Mouse (Mus musculus) midbrain, embryonic 15.5 days (tissue): ENCODE measurements around the gene Trim56. TPM values are rescaled to one million over a fixed set of nuclear protein-coding genes. Genes with fewer than 3 reads are reported as not detected.
A peak's percentile ranks its signal among the peaks of the same experiment; 100 is the strongest.
"Not testable (repeated sequence)": the region's sequence is repeated elsewhere in the genome, so short reads cannot be mapped to it uniquely, and the experiment has no call there.

Experiments used
- ATAC-seq: fragments of 200-750 bp; cut with Nextera tagmentation; replicated peaks from 2 replicates; pipeline ENCODE4 v1.8.0; 2017; ENCODE audit warnings: moderate TSS enrichment
- H3K27ac ChIP-seq: fragments of 300-500 bp; sonication (generic); 2 replicates; pipeline ENCODE4 v1.5.1; 2015; ENCODE audit warnings: mild to moderate bottlenecking, inconsistent platforms
- H3K27me3 ChIP-seq: fragments of 300-500 bp; sonication (generic); replicated peaks from 2 replicates; pipeline ENCODE4 v1.6.1; 2015; ENCODE audit warnings: inconsistent platforms
- H3K36me3 ChIP-seq: fragments of 300-500 bp; sonication (generic); replicated peaks from 2 replicates; pipeline ENCODE4 v1.6.1; 2015; ENCODE audit warnings: inconsistent platforms
- H3K4me1 ChIP-seq: fragments of 300-500 bp; sonication (generic); 2 replicates; pipeline ENCODE4 v1.6.1; 2015; ENCODE audit warnings: inconsistent platforms
- H3K4me2 ChIP-seq: fragments of 300-500 bp; sonication (generic); 2 replicates; pipeline ENCODE4 v1.6.1; 2015; ENCODE audit warnings: inconsistent platforms, mild to moderate bottlenecking, moderate library complexity
- H3K4me3 ChIP-seq: fragments of 300-500 bp; sonication (generic); 2 replicates; pipeline ENCODE4 v1.5.1; 2015; ENCODE audit warnings: mild to moderate bottlenecking, inconsistent platforms
- H3K9ac ChIP-seq: fragments of 300-500 bp; sonication (generic); 2 replicates; pipeline ENCODE4 v1.6.1; 2015; ENCODE audit warnings: mild to moderate bottlenecking, inconsistent platforms
- H3K9me3 ChIP-seq: fragments of 300-500 bp; sonication (generic); 2 replicates; pipeline ENCODE4 v1.6.1; 2016; ENCODE audit warnings: inconsistent platforms
- WGBS: fragments of 180-500 bp; shearing (Covaris S2); methylation state at CpG from one replicate; pipeline ENCODE4 v1.1.7; 2015; ENCODE audit warnings: mixed read lengths; 5-methylcytosine and 5-hydroxymethylcytosine counted together
- polyA plus RNA-seq: library from polyadenylated mRNA; unstranded; fragments of >200 nt; fragmentation: Nextera tagmentation; extraction: Ambion mirVana; gene quantifications from 2 replicates; pipeline ENCODE4 v1.2.1, GENCODE M21; 2015

The Trim56 gene
- 1.9 and 2.5 TPM in 2 replicates for polyA plus RNA-seq

DNA sequence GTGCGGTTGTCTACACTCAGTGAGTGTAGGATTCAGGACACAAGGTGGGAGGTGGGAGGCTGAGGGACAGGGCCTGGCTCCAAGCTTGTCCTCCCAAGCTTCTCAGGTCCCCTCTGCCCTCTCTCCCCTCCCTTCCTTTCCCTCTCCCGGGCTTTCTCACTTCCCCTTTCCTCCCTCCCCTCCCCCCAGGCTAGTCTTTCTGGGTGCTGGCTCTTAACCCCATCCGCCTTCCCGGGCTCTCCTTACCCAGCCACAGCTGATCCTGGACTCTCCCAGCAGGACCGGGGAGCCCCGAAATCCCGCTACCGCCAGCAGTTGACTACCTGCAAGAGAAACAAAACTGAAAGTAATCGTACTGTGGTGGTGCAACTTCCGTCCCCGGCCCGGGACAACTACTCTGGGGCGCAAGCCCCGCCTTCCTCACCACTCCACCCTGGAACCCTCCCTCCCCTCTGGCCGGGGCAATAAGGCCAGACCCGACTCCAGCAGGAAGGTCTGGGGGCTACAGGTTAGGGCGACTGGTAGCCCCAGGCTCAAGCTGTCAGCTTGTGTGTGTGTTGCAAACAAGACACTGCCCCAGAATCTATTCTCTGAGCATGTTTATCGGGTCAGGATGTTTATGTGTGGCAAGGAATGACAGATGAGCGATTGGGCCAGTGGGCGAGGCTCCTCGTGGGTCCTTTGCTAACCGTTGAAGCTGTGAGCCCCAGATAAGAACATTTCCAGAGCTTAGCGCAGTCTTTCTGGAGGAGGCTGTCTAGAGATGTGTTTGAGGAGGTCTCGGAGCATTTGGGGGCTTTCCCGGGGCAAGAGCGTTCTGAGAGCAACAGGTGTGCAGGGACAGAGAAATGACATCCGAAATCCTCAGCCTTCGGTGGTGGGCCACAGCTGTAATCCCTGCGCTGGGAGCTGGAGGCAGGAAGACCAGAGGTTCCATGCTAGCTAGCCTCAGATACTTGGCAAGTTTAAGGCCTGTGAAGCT is at the start of gene Trim56:
Gene Trim56, minus strand, starts transcription at position 344 of the 982 bp plus-strand sequence.
- WGBS = 12% methylated on average over 29 of the region's 29 CpGs
- ATAC-seq = no peak
- Histone ChIP-seq H3K27me3 (no peaks in the 10 kb centered on the region), H3K9ac (peak within 1 kb of the TSS; percentile 31; the same call in 1 of the 2 replicates), H3K4me3 (peak within 1 kb of the TSS; percentile 35), H3K9me3 (no peaks in the 10 kb centered on the region), H3K36me3 (no peaks in the 10 kb centered on the region), H3K4me1 (peaks cover 13% of the 10 kb centered on the region), H3K27ac (no peak within 1 kb of the TSS), H3K4me2 (peak within 1 kb of the TSS; percentile 49)

DNA sequence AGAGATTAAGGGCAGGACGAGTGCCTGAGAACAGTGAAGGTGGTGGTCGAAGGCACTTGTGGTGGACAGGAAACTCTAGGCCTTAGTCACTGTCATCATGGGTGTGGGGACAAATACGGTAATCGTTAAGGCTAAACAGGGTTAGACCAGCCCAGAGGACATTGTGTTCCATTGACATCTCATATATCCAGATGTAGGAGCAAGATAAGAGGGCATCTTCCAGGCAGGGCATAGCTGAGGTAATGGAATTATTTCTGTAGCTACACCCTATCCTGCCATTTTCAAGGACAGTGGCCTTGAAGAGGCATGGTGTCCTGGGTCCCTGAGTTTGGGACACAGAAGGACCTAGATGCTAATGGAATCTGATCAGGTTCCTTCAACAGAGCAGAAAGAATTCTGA is 45.8 kb upstream of the Trim56 start:
- Histone ChIP-seq H3K4me2 (no peak overlapping the region), H3K27ac (no peak overlapping the region), H3K4me1 (no peaks in the 10 kb centered on the region), H3K4me3 (no peak overlapping the region), H3K9ac (no peak overlapping the region), H3K36me3 (no peaks in the 10 kb centered on the region), H3K9me3 (no peaks in the 10 kb centered on the region), H3K27me3 (no peaks in the 10 kb centered on the region)
- 65% methylated on average over 4 of the region's 4 CpGs for WGBS
- no peak for ATAC-seq

DNA sequence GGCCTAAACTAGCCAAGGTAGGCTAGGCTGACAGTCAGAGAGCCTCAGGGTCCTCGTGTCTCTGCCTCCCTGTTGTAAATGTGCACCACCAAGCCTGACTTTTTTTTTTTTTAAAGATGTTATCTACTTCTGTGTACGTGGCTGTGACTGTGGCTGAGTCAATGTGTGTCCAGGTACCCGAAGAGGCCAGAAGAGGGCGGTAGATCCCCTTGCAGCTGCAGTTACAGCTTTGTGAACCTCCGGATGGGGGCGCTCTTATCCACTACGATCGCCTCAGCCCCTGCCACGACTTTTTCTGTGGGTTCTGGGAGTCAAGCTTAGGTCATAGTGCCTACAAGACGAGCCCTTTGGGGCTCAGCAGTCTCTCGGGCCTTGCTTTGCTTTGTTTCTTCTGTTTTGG is 43.5 kb upstream of the Trim56 start:
- no peak for ATAC-seq
- H3K4me2 ChIP-seq = no peak overlapping the region

DNA sequence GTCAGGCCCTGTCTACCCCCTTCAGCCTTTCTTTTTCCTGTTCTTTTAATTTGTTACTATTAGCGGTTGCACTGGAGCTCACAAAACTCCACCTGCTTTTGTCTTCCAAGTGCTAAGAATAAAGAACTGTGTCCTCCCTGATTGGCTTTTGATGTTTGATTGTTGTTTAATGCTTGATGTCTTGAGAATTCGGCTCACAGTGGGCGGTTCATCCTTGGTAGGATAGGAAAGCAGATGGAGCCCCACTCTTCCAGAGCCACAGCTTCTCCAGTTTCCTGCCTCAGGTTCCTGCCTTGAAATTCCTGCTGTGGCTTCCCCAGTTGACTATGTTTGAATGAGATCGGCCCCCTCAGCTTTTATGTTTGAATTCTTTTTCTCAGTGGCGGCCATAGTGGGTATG is 37.3 kb upstream of the Trim56 start:
- no peaks in the 10 kb centered on the region for H3K36me3 ChIP-seq
- H3K4me3 ChIP-seq = no peak overlapping the region
- no peaks in the 10 kb centered on the region; the same call in 1 of the 2 replicates for H3K9me3 ChIP-seq
- WGBS = 94% methylated on average over 5 of the region's 5 CpGs
- no peak overlapping the region for H3K27ac ChIP-seq
- H3K9ac ChIP-seq = no peak overlapping the region
- H3K4me1 ChIP-seq = no peaks in the 10 kb centered on the region
- ATAC-seq = no peak
- H3K4me2 ChIP-seq = no peak overlapping the region
- no peaks in the 10 kb centered on the region for H3K27me3 ChIP-seq

More for the DNA sequence above, 43.5 kb upstream of the Trim56 start:
- Histone ChIP-seq H3K9me3 (no peaks in the 10 kb centered on the region), H3K4me1 (no peaks in the 10 kb centered on the region), H3K36me3 (no peaks in the 10 kb centered on the region), H3K4me3 (no peak overlapping the region), H3K27me3 (no peaks in the 10 kb centered on the region), H3K9ac (no peak overlapping the region), H3K27ac (no peak overlapping the region)
- WGBS = 32% methylated on average over 11 of the region's 11 CpGs

DNA sequence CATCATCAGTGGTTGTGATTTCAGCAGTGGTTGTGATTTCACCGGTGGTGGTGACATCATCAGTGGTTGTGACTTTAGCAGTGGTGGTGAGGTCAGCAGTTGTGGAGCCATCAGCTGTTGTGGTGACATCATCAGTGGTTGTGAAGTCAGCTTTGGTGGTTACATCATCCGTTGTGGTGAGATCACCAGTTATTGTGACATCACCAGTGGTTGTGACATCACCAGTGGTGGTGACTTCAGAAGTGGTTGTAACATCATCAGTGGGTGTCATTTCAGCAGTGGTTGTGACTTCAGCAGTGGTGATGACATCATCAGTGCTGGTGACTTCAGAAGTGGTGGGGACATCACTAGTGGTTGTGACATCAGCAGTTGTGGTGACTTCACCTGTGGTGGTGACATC is 36.6 kb upstream of the Trim56 start:
- no peaks in the 10 kb centered on the region; the same call in 1 of the 2 replicates for H3K9me3 ChIP-seq
- 54% methylated on average over 2 of the region's 2 CpGs for WGBS
- no peak overlapping the region for H3K4me3 ChIP-seq
- no peak overlapping the region for H3K4me2 ChIP-seq
- H3K27me3 ChIP-seq = no peaks in the 10 kb centered on the region
- ATAC-seq = no peak
- H3K27ac ChIP-seq = no peak overlapping the region
- no peak overlapping the region for H3K9ac ChIP-seq
- no peaks in the 10 kb centered on the region for H3K36me3 ChIP-seq
- H3K4me1 ChIP-seq = no peaks in the 10 kb centered on the region

DNA sequence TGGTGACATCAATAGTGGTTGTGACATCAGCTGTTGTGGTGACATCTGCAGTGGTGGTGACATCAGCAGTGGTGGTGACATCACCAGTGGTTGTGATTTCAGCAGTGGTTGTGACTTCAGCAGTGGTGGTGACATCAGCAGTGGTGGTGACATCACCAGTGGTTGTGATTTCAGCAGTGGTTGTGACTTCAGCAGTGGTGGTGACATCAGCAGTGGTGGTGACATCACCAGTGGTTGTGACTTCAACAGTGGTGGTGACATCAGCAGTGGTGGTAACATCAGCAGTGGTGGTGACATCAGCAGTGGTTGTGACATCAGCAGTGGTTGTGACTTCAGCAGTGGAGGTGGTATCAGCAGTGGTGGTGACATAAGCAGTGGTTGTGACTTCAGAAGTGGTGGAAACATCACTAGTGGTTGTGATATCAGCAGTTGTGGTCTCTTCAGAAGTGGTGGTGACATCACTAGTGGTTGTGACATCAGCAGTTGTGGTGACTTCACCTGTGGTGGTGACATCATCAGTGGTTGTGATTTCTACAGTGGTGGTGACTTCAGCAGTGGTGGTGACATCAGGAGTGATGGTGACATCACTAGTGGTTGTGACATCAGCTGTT is 33.4 kb upstream of the Trim56 start, which contains the start of gene Muc3:
Gene Muc3, minus strand, starts transcription at position 51 of the 611 bp plus-strand sequence.
- not testable (repeated sequence) for ATAC-seq, H3K9ac ChIP-seq, H3K36me3 ChIP-seq, H3K27me3 ChIP-seq, H3K27ac ChIP-seq, H3K4me3 ChIP-seq, H3K9me3 ChIP-seq, H3K4me1 ChIP-seq, H3K4me2 ChIP-seq

DNA sequence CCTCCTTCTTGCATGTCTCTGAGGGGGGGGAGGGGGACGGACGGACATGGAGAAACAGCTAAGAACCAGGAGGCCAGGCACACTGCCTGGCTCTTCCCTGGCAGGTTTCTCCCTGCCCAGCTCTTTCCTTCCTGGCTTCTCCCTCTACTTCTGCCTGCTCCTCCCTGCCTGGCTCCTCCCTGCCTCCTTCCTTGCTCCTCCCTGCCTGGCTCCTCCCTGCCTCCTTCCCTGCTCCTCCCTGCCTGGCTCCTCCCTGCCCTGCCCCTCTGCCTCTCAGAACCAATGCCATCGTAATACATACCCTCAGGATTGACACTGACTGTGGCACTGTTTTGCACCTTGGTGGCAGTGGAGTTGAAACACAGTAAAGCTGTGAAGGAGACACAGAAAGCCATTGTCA is 24.8 kb upstream of the Trim56 start:
- no peak overlapping the region for H3K4me3 ChIP-seq
- H3K9ac ChIP-seq = no peak overlapping the region
- no peak overlapping the region for H3K4me2 ChIP-seq
- ATAC-seq = no peak
- H3K36me3 ChIP-seq = no peaks in the 10 kb centered on the region
- H3K9me3 ChIP-seq = no peaks in the 10 kb centered on the region
- H3K27me3 ChIP-seq = no peaks in the 10 kb centered on the region
- H3K4me1 ChIP-seq = no peaks in the 10 kb centered on the region
- WGBS = 43% methylated on average over 3 of the region's 3 CpGs
- H3K27ac ChIP-seq = no peak overlapping the region

DNA sequence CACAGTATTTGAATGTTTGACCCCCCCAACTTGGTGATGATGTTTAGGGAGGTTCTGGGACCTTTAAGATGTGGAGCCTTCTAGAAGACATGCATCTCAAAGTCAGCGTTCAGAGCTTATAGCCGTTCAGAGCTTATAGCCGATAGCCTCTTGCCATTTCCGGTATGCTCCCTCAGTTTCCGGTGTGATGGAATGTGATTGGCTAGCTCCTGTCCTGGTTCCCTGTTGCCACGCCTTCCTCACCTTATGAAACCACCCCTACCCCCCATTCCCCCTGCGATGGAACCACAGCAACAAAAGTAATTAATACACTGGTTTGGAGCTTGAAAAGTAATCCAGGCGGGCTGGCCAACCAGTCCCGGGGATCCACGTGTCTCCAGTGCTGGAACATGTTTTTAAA is 23.0 kb upstream of the Trim56 start:
- Histone ChIP-seq H3K27me3 (no peaks in the 10 kb centered on the region), H3K9ac (no peak overlapping the region), H3K4me2 (no peak overlapping the region), H3K27ac (no peak overlapping the region), H3K9me3 (no peaks in the 10 kb centered on the region), H3K36me3 (no peaks in the 10 kb centered on the region), H3K4me3 (no peak overlapping the region), H3K4me1 (no peaks in the 10 kb centered on the region)
- no peak for ATAC-seq
- WGBS = 91% methylated on average over 10 of the region's 10 CpGs

DNA sequence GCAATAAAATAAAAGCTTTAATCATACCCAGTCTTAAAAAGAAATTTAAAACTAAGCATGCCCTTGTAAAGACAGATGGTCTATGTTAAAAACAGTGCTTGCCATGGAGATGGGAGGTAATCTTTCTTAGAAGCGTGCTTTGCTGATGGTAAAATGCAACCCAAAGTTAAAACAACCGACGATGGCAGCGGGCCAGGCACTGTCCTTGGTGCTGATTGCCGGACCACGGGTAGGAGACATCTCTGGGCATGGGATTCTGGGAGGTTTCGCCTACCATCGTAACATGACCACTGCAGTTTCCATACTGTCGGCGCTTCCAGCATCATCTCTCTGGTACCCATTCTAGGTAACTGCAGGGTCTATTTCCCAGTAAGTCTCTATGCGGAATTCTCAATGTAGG is 18.9 kb upstream of the Trim56 start:
- H3K36me3 ChIP-seq = no peaks in the 10 kb centered on the region
- no peak for ATAC-seq
- WGBS = 44% methylated on average over 11 of the region's 11 CpGs
- H3K9me3 ChIP-seq = no peaks in the 10 kb centered on the region
- no peak overlapping the region for H3K9ac ChIP-seq
- H3K27ac ChIP-seq = no peak overlapping the region
- H3K4me1 ChIP-seq = no peaks in the 10 kb centered on the region
- no peaks in the 10 kb centered on the region for H3K27me3 ChIP-seq
- H3K4me3 ChIP-seq = no peak overlapping the region
- H3K4me2 ChIP-seq = no peak overlapping the region

DNA sequence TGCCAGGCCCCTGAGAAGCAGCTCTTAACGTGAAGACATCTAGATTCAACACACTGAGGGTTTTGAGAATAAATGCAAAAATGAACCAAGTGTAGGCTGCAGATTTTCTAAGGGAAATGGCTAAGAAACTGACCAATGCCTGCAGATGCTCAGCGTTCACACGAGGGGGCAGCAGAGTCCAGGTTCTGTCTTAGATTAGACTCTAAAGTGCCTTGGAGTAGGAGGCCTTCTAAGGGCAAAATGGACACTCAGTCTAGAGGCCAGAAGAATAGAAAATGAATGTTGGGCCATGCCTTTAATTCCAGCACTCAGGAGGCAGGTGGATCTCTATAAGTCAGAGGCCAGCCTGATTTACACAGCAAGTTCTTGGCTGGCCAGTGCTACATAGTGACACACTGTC is 15.5 kb upstream of the Trim56 start:
- H3K4me3 ChIP-seq = no peak overlapping the region
- H3K9me3 ChIP-seq = no peaks in the 10 kb centered on the region
- ATAC-seq = no peak

DNA sequence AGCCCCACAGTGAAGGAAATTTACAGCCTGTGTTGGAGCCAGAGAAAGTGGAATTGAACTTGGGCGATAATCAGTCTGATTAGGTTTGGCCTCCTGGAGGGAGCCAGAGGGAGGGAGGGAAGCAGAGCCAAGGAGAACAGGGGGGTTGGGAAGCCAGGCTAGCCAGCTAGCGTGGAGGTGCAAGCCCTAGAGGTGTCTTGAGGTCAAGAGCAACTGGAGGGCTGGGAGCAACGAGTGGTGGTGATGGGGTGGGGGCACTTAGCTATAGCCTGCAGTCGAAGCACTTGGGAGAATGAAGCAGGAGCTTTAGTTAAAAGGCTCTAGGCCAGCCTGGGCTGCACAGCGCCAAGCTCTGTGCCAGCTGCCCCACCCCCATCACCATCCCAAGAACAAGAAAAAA is 13.3 kb upstream of the Trim56 start:
- Histone ChIP-seq H3K27ac (no peak overlapping the region), H3K9ac (no peak overlapping the region)
- 37% methylated on average over 5 of the region's 5 CpGs for WGBS

More for the DNA sequence above, 15.5 kb upstream of the Trim56 start:
- no peak overlapping the region for H3K9ac ChIP-seq
- no peaks in the 10 kb centered on the region; the same call in 1 of the 2 replicates for H3K4me1 ChIP-seq
- H3K27me3 ChIP-seq = no peaks in the 10 kb centered on the region
- H3K4me2 ChIP-seq = no peak overlapping the region
- WGBS = 2% methylated on average over 3 of the region's 3 CpGs
- H3K27ac ChIP-seq = no peak overlapping the region
- H3K36me3 ChIP-seq = no peaks in the 10 kb centered on the region

DNA sequence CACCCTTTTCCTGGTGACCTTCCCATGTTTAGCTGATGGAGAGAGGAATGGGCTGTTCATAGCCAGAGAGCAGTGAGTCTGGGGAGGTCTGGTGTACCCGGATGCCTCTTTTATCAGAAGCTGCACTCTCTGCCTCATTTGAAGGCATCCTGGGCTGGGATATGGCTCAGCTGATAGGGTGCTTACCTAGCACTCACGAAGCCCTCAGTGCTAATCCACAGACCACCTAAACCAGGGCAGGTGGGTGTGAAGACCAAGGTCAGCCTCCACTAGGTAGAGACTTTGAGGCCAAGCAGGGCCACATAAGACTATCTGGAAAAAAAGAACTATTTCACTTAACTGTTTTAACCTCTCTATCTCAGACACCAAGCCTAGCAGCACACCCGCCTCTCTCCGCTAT is 7.5 kb upstream of the Trim56 start:
- Histone ChIP-seq H3K9ac (no peak overlapping the region), H3K9me3 (no peaks in the 10 kb centered on the region), H3K4me3 (no peak overlapping the region), H3K27me3 (no peaks in the 10 kb centered on the region), H3K4me1 (peaks cover 19% of the 10 kb centered on the region), H3K27ac (peak overlapping the region; percentile 68), H3K4me2 (no peak overlapping the region), H3K36me3 (no peaks in the 10 kb centered on the region)
- 86% methylated on average over 4 of the region's 4 CpGs for WGBS
- peak; percentile 16; the same call in 1 of the 2 replicates for ATAC-seq

More for the DNA sequence above, 13.3 kb upstream of the Trim56 start:
- Histone ChIP-seq H3K36me3 (no peaks in the 10 kb centered on the region), H3K4me1 (no peaks in the 10 kb centered on the region; the same call in 1 of the 2 replicates), H3K4me2 (no peak overlapping the region), H3K4me3 (no peak overlapping the region), H3K27me3 (no peaks in the 10 kb centered on the region), H3K9me3 (no peaks in the 10 kb centered on the region)
- ATAC-seq = no peak
